Mouse (Mus musculus) spleen, adult 2 months (tissue): ENCODE results near the gene Susd3.

ENCODE experiments used
- CTCF ChIP-seq: fragments of 200-500 bp; IDR thresholded peaks from 2 replicates; pipeline ENCODE4 v1.5.1; 2011; ENCODE audit warnings: mild to moderate bottlenecking, inconsistent platforms; ENCODE audit not compliant: insufficient read depth, insufficient read length, insufficient replicate concordance; ENCODE audit errors: extremely low read depth
- POLR2A ChIP-seq: fragments of 200-500 bp; IDR thresholded peaks from 2 replicates; pipeline ENCODE4 v1.6.1; 2011; ENCODE audit warnings: low read depth, low read length, inconsistent platforms

DNA sequence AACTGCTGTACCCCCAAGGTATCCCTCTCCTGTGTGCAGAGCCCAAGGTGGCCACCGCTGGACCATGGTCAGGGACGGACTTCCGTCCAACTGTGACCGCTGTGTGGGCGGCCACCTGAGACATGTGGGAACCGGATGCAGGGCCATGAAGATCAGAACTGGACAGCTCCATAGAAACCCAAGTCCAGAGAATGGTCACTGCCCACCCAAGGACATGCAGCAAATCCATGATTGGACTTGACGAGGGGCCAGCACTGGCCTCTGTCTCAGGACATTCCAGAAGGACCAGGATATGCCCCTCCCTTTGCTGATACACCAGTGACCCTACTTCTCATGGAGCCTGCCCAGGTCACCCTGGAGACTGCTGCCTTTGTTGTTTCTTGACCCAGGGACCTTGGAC is 52.9 kb downstream of the Susd3 start:
- TF ChIP-seq POLR2A: no peak
- TF ChIP-seq CTCF: no peak
